Mouse (Mus musculus) B cell, adult 2 months (primary cell): ENCODE data around the gene Glipr2.

ENCODE experiments used
- DNase-seq, 2 experiments: peaks; one replicate each; pipeline ENCODE4 v3.0.0; 2022

Gene Glipr2

DNA sequence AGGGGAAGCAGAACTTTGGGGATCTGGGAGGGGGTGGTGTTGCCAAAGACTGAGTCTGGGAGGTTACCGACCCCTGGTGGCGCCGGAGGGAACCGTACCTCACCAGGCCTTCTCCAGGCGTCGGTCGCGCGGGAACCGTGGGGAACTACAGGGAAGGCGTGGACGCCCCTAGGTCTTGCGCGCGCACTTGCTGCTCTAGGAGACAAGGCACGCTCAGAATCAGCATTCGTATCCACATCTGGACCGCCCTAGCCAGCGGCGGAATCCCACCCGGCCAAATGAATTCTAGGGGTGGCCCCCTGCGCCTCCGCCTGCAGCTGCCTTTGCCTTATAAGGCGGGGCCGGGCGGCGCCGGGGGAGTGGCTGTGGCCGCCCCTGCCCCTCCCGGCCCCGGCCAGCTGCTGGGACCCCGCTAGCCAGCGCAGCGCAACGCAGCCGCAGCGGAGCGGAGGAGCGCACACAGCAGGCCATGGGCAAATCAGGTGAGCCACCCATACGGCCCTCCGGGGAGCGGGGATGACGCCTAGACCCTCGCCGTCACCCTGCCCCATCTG lies at the start of gene Glipr2:
Glipr2 (plus strand) TSS at position 110 of the 554 bp plus-strand sequence.
- DNase-seq: peak; percentile 87 to 88

DNA sequence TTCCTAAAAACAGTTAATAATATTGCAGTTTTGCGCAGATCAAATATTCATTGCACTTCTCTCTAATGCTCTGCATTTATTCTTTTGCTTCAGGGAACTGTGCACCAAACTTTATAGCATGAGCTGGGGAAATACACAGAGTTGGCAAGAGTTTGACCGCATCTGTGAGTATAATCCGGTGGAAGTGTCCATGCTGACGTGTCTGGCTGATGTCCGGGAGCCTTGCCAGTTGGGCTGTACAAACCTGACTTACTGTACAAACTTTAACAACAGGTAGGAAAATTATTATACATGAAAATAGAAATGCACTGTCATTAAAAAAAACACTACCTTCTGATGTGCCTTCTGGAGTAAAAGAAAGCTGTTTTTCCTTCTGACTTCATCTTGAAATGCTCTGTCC lies 39.0 kb upstream of the Glipr2 start:
- no peak for DNase-seq

DNA sequence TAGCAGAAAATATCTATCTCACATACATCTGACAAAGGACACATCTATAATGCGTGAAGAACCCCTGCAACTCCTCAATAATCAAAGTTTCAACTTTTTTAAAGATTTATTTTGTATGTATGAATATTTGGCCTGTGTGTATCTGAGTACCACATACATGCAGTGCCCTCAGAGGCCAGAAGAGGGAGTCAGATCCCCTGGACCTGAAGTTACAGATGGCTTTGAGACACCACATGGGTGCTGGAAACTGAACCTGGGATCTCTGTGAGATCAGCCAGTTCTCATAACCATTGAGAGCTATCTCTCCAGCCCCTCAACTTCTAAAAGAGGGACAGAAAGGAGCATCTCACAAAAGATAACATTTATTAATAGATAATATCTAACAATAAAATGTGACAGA lies 36.6 kb upstream of the Glipr2 start:
- DNase-seq: no peak

DNA sequence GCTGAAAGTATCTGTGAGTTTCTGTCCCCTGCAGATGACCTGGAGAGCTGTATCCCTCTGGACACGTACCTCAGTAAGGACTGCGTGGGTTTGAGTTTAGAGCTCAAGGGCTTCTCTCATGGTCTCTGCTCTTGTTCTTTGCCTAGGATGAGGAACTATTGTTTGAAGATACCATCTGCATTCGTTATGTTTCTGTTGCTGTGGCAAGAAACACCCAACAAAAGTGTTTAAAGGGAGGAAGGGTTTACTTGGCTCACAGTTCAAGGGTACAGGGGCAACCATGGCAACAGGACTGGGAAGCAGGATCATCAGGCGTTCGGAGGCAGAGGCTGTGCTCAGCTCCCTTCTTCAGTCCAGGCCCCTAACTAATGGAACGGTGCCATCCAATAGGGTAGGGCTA lies 32.1 kb upstream of the Glipr2 start:
- no peak for DNase-seq

DNA sequence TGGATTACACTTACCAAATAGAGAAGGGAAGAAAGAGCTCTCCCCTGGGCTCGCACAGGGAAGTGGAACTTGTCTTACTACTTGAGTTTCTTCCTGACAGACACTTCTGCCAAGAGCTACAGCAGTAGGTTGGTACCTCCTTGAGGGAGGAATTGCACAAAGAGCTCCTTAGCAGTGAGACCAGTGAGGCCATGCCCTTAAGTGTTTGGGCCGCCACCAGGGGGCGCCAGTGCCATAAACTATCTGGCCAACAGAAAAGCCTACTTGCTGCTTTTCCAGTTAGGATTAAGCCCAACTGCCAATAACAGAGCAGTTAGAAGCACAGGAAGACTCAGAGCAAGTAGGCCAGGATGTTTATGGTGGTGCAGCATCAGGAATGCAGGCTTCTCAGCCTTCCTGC lies 31.4 kb upstream of the Glipr2 start:
- DNase-seq: peak; percentile 89 to 90

DNA sequence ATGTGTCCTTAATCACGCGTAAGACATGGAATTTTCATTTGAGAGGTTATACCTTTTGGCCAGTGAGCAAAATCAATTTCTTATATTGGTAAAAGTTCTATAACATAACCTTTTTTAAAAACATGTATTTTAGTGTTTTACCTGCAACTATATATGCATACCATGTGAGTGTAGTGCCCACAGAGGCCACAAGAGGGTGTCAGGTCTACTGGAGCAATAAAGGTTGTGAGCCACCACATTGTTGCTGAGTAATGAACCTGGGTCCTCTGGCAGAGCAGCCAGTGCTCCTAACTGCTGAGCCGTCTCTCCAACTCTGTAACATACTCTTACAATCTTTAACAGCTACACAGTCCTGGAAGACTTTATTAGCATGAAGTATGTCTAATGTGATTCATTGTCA lies 29.4 kb upstream of the Glipr2 start:
- DNase-seq: peak; percentile 69 to 70

GRCm38 (mm10) chr4:43931877-43932276 lies 25.3 kb upstream of the Glipr2 start:
- DNase-seq: no peak

- no peak for DNase-seq
Observed at GRCm38 (mm10) chr4:43936186-43936585, 21.0 kb upstream of the Glipr2 start.

GRCm38 (mm10) chr4:43936749-43937674 lies 20.2 kb upstream of the Glipr2 start:
- peak; percentile 26 to 36 for DNase-seq

- DNase-seq: no peak
Observed at GRCm38 (mm10) chr4:43941315-43941714, 15.9 kb upstream of the Glipr2 start.

- no peak for DNase-seq
Observed at GRCm38 (mm10) chr4:43942421-43942820, 14.8 kb upstream of the Glipr2 start.

DNA sequence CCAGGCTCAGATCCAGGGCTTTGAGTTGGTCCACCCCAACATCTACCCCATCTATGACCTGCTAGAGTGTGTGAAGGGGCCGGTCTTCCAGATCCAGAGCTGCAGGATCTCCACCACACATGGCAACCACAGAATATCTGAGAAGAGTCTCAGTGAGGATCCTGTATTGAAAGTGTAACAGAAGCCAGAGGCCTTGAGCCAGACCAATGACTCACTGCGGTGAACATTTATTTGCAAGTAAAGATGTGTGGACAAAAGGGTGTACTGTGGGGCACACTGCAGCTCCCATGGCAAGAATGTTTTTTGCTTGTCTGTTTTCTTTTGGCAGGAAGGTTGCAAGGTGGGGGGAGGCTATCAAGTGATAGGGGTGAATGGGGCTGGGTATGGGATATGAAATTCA lies 9.6 kb upstream of the Glipr2 start:
- no peak for DNase-seq

DNA sequence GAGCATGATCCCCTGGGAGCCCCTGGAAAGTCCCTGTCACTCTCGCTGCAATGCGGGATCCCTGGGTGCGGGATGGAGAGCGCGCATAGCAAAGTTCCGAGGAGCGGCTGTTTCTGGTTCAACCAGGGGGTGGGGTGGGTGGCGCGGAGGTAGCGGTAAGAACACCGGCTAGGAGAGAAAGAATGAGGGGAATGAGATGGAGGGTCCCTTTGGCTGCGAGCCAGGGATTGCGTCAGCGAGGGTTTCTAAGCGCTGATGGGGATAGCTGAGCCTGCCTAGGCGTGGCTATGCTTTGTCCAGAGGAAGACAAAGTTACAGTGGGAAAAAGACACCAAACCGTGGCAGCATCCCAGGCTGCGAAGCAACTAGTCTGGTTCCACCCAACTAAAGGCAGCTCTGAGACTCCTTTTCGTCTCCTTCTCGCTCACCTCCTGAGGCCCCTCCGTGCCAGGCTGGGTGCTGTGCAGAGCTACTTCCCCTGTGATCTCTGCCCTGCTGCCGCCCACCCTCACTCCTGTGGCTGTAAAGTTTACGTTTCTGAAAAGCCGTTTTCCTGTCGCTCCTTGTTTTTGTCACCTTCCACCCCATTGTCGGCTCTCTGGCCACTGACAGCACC lies 753 bp downstream of the Glipr2 start:
- peak; percentile 56 to 75 for DNase-seq

DNA sequence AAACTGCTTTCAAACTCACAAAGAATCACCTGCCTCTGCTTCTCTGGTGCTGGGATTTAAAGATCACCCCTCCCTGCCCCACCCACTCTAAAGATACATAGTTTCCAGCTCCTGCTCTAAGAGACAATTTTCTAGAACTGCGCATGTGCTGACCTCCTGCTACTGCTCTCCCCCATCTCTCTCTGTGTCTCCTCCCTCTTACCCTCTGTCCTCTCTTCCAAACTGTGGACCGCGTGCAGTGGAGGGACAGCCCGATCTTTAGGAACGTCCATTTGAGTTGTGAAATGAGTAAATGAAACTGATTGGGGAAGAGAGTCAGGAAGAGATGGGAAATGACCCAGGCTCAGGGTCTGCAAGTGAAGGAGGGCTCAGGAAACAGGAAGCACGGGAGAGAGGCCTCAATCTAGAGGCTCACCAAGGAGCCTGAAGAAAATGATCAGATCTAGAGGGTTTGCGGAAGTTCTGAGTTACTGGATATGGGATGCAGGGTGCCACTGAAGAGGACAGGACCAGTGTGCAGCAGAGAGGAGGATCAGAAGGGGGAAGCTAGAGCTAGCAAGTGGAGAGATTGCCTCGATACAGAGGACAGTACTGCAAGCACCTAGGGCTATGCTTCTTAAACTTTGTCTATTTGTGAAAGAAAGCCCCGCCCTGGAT lies 2.5 kb downstream of the Glipr2 start:
- peak in 1 of 2 experiments; percentile 15 for DNase-seq

DNA sequence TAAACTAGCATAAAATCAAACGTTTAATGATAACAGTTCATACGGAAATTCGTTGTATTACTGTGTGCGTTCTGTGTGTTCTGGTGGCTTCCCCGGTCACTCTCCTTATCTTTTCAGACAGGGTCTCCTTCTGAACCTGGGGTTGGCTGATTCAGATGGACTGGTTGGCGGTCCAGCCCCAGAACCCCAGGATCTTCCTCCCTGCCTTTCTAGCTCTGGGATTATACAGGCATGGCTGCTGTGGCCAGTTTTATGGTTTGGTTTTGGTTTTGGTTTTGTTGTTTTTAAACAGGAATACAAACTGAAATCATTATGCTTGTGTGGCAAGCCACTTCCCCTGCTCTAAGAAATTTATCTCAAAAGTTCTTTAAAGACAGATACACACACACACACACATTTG lies 3.0 kb downstream of the Glipr2 start:
- peak in 1 of 2 experiments; percentile 13 for DNase-seq

DNA sequence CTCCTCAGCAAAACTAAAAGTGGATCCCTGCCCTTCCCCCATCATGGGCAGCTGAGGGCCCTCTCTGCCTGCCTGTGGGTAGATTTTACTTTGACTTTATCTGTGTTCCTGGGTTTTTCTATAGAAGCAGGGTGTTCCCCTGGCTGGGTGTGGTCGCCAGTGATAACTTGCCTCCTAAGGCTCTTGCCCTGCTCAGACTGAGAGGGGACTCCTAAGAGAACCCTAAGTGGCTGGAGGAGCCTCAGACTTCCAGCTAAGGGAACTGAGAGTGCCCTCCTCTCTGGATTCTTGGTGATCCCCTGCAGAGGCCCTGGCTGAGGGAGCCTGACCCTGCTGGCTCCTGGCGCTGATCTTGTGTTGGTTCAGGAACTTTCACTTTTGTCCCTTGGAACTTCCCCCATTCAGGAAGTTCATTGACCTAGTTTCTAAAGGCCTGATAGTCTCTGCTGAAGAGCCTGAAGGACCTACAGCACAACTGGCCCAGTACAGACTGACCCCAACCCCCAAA lies 7.2 kb downstream of the Glipr2 start:
- DNase-seq: no peak

DNA sequence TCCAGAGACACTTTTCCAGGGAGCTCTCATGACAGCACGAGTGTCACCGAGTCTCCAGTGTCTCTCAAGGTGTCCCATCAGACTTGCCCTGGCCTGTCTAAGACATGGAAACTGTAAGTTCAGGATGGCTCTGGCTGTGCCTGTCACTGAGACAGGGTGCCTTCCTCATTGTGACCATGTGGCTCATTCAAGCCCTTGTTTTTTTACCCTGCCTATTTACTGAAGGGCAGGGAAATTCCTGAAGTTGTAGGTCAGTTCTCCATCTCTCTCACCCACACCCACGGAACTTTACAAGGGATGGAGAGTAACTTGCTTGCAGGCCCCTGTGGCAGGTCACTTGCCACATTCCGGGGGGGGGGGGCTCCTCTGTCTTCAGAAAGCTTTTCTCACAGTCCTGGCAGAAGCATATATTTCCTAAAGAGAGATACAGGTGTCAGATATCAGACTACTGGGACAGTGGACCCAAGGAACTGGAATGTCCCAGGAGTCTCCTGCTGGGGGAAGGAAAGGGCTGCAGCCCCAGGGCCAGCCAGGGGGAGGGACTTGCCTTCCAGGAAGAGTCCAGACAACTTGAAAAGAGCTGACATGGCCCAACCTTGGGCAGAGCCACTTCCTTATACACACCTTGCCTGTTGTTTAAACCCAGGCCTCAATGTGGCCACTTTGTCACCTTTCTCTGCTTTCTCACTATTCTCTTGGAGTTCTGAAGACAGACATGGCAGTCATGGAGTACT lies 7.9 kb downstream of the Glipr2 start:
- DNase-seq: no peak

- peak in 1 of 2 experiments; percentile 15 for DNase-seq
Observed at GRCm38 (mm10) chr4:43965856-43966535, 8.8 kb downstream of the Glipr2 start.

GRCm38 (mm10) chr4:43968650-43969049 lies 11.4 kb downstream of the Glipr2 start:
- no peak for DNase-seq

DNA sequence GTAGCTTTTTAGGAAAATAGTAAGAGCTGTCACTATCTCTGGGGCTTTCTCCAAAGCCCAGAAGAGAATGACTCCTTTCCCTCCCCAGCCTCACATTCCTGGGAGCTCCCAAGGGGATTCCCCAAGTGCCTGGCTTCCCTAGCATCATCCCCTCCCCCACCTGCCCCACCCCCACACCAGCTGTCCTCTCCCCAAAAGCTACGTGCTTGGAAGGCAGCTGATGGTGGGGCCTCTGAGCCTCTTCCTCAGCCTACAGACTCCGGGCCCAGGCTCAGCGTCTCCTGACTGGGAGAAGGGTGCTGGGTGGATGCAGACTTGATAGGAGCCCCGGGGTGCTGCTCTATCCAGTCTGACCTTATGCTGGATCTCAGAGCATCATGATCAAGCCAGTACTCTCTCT lies 12.2 kb downstream of the Glipr2 start:
- DNase-seq: no peak

GRCm38 (mm10) chr4:43970393-43971330 lies 13.5 kb downstream of the Glipr2 start:
- DNase-seq: peak; percentile 31 to 32
